Mouse (Mus musculus): Measurements from ENCODE around the gene Tnxb. TPM values are rescaled to one million over a fixed set of nuclear protein-coding genes. Genes with fewer than 3 reads are reported as not detected.

Tnxb gene
- polyA plus RNA-seq, 1 experiment = 34.1 TPM

DNA sequence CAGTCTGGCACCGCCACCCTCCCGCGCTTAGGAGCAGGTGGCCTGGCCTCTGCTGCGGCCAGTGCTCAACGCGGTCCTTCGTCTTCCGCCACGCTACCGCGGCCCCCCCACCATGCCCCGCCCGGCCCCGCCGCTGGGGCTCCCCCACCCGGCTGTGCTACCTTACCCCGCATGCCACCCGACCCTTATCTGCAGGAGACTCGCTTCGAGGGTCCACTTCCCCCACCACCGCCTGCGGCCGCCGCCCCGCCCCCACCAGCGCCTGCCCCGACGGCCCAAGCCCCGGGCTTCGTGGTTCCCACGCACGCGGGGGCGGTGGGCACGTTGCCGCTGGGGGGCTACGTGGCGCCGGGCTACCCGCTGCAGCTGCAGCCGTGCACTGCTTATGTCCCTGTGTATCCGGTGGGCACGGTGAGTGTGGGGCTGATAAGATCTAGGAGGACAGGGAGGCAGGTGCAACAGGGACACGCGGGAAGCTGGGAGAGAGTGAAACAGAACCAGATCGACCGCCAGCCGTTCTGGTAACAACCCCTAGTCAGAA, 39.5 kb upstream of the Tnxb start:
- Histone ChIP-seq H3K27me3 (ENCODE audit: control insufficient read depth, insufficient read depth, low read length) (peaks cover 12% of the 10 kb centered on the region; the same call in 1 of the 2 replicates), H3K27ac (ENCODE audit: insufficient read depth, low read length) (no peak overlapping the region), H3K4me3 (ENCODE audit: extremely low read depth, insufficient read depth, insufficient read length) (peak overlapping the region; percentile 36; the same call in 1 of the 2 replicates), H3K4me1 (ENCODE audit: control insufficient read depth, insufficient read depth, insufficient read length) (peaks cover 19% of the 10 kb centered on the region), H3K36me3 (ENCODE audit: control insufficient read depth, insufficient read depth, low read length) (no peaks in the 10 kb centered on the region)
- WGBS = 3% methylated on average over 48 of the region's 48 CpGs
- no peak for DNase-seq (ENCODE audit: low read depth in 1 of 2, low spot score in 2 of 2)
- TF ChIP-seq CTCF (IDR thresholded peaks at IDR 0.05; ENCODE audit: extremely low read depth, insufficient read depth, insufficient read length, insufficient replicate concordance) = no peak
- TF ChIP-seq POLR2A (IDR thresholded peaks at IDR 0.05; ENCODE audit: low read depth, low read length) = no peak

DNA sequence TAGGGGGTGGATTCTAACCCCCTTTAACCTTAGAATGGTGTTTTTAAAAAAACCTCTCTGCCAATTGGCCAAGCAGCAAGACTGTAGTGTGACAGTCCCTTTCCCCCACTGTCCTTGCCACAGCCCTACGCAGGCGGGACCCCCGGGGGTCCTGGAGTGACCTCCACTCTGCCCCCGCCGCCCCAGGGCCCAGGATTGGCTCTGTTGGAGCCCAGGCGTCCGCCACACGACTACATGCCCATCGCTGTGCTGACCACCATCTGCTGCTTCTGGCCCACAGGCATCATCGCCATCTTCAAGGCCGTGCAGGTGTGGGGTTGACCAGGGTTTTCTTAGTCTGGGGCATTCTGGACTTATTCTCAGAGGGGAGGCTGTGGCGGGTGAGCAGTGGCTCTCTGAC, 38.7 kb upstream of the Tnxb start:
- Histone ChIP-seq H3K4me1 (ENCODE audit: control insufficient read depth, insufficient read depth, insufficient read length) (peaks cover 19% of the 10 kb centered on the region), H3K36me3 (ENCODE audit: control insufficient read depth, insufficient read depth, low read length) (no peaks in the 10 kb centered on the region), H3K4me3 (ENCODE audit: extremely low read depth, insufficient read depth, insufficient read length) (peak overlapping the region; percentile 16; the same call in 1 of the 2 replicates), H3K27ac (ENCODE audit: insufficient read depth, low read length) (no peak overlapping the region), H3K27me3 (ENCODE audit: control insufficient read depth, insufficient read depth, low read length) (peaks cover 12% of the 10 kb centered on the region; the same call in 1 of the 2 replicates)
- no peak for TF ChIP-seq POLR2A (IDR thresholded peaks at IDR 0.05; ENCODE audit: low read depth, low read length)
- no peak for TF ChIP-seq CTCF (IDR thresholded peaks at IDR 0.05; ENCODE audit: extremely low read depth, insufficient read depth, insufficient read length, insufficient replicate concordance)
- 39% methylated on average over 11 of the region's 12 CpGs for WGBS
- no peak for DNase-seq (ENCODE audit: low read depth in 1 of 2, low spot score in 2 of 2)

- peak overlapping the region; percentile 34; the same call in 1 of the 2 replicates for H3K4me3 ChIP-seq (ENCODE audit: extremely low read depth, insufficient read depth, insufficient read length)
- H3K4me1 ChIP-seq (ENCODE audit: control insufficient read depth, insufficient read depth, insufficient read length) = peaks cover 17% of the 10 kb centered on the region
- WGBS = 4% methylated on average over 26 of the region's 26 CpGs
- peak in 1 of 2 experiments; percentile 48 for DNase-seq (ENCODE audit: low read depth in 1 of 2, low spot score in 2 of 2)
- TF ChIP-seq CTCF (IDR thresholded peaks at IDR 0.05; ENCODE audit: extremely low read depth, insufficient read depth, insufficient read length, insufficient replicate concordance) (no peak), POLR2A (IDR thresholded peaks at IDR 0.05; ENCODE audit: low read depth, low read length) (no peak; the same call in 1 of the 2 replicates)
- no peaks in the 10 kb centered on the region for H3K36me3 ChIP-seq (ENCODE audit: control insufficient read depth, insufficient read depth, low read length)
- H3K27ac ChIP-seq (ENCODE audit: insufficient read depth, low read length) = peak overlapping the region; percentile 58
- peaks cover 12% of the 10 kb centered on the region; the same call in 1 of the 2 replicates for H3K27me3 ChIP-seq (ENCODE audit: control insufficient read depth, insufficient read depth, low read length)
These were observed 38.1 kb upstream of the Tnxb start for GRCm38 (mm10) chr17:34632261-34632691.

DNA sequence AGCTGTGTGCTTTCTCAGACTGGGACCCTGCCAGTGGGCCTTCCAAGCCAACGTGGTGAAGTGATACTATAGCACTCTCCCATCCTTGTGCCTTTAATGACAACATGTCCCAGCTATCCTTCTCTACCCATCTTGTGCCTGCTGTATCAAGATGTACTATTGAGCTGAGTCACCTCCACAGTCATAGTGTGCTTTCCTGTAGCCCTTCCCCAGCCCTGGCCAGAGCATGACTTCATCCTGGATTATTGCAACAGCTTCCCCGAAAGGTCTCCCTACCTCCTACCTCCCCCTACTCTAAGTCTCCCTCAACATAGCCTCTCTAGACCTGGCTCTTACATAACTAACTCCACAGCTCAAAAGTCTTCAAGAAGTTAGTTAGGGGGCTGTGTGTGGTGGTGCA, 34.7 kb upstream of the Tnxb start:
- no peak for DNase-seq (ENCODE audit: low read depth in 1 of 2, low spot score in 2 of 2)

GRCm38 (mm10) chr17:34637459-34637858, 32.9 kb upstream of the Tnxb start:
- TF ChIP-seq CTCF (IDR thresholded peaks at IDR 0.05; ENCODE audit: extremely low read depth, insufficient read depth, insufficient read length, insufficient replicate concordance) (no peak), POLR2A (IDR thresholded peaks at IDR 0.05; ENCODE audit: low read depth, low read length) (no peak)
- 66% methylated on average over 3 of the region's 3 CpGs for WGBS
- H3K4me1 ChIP-seq (ENCODE audit: control insufficient read depth, insufficient read depth, insufficient read length) = no peaks in the 10 kb centered on the region
- peak overlapping the region; percentile 39 for H3K27ac ChIP-seq (ENCODE audit: insufficient read depth, low read length)
- no peaks in the 10 kb centered on the region for H3K36me3 ChIP-seq (ENCODE audit: control insufficient read depth, insufficient read depth, low read length)
- no peak for DNase-seq (ENCODE audit: low read depth in 1 of 2, low spot score in 2 of 2)
- 0 out of 2 replicates have a peak, but pooled peaks cover 2% of the 10 kb centered on the region for H3K27me3 ChIP-seq (ENCODE audit: control insufficient read depth, insufficient read depth, low read length)
- H3K4me3 ChIP-seq (ENCODE audit: extremely low read depth, insufficient read depth, insufficient read length) = peak overlapping the region; percentile 34; the same call in 1 of the 2 replicates

More for the DNA sequence above, 34.7 kb upstream of the Tnxb start:
- Histone ChIP-seq H3K4me3 (ENCODE audit: extremely low read depth, insufficient read depth, insufficient read length) (no peak overlapping the region), H3K36me3 (ENCODE audit: control insufficient read depth, insufficient read depth, low read length) (no peaks in the 10 kb centered on the region), H3K27me3 (ENCODE audit: control insufficient read depth, insufficient read depth, low read length) (peaks cover 8% of the 10 kb centered on the region; the same call in 1 of the 2 replicates), H3K4me1 (ENCODE audit: control insufficient read depth, insufficient read depth, insufficient read length) (peaks cover 8% of the 10 kb centered on the region), H3K27ac (ENCODE audit: insufficient read depth, low read length) (no peak overlapping the region)
- TF ChIP-seq POLR2A (IDR thresholded peaks at IDR 0.05; ENCODE audit: low read depth, low read length) (no peak), CTCF (IDR thresholded peaks at IDR 0.05; ENCODE audit: extremely low read depth, insufficient read depth, insufficient read length, insufficient replicate concordance) (no peak)
- WGBS = 71% methylated on average over 2 of the region's 2 CpGs

GRCm38 (mm10) chr17:34639461-34640255, 30.7 kb upstream of the Tnxb start:
- Histone ChIP-seq H3K27me3 (ENCODE audit: control insufficient read depth, insufficient read depth, low read length) (no peaks in the 10 kb centered on the region), H3K27ac (ENCODE audit: insufficient read depth, low read length) (peak overlapping the region; percentile 29; the same call in 1 of the 2 replicates), H3K4me3 (ENCODE audit: extremely low read depth, insufficient read depth, insufficient read length) (no peak overlapping the region), H3K4me1 (ENCODE audit: control insufficient read depth, insufficient read depth, insufficient read length) (no peaks in the 10 kb centered on the region), H3K36me3 (ENCODE audit: control insufficient read depth, insufficient read depth, low read length) (no peaks in the 10 kb centered on the region)
- DNase-seq (ENCODE audit: low read depth in 1 of 2, low spot score in 2 of 2) = no peak
- WGBS = 72% methylated on average over 7 of the region's 7 CpGs
- TF ChIP-seq POLR2A (IDR thresholded peaks at IDR 0.05; ENCODE audit: low read depth, low read length) (no peak), CTCF (IDR thresholded peaks at IDR 0.05; ENCODE audit: extremely low read depth, insufficient read depth, insufficient read length, insufficient replicate concordance) (no peak)

All from spleen, adult 2 months (tissue).